Mouse (Mus musculus) myocyte (in vitro differentiated cells): Measurements from ENCODE around the gene Fn1. TPM values are rescaled to one million over a fixed set of nuclear protein-coding genes. Genes with fewer than 3 reads are reported as not detected.

Experiments used
- H3K27me3 ChIP-seq: one replicate; pipeline ENCODE4 v1.6.1; 2011; ENCODE audit not compliant: control insufficient read depth, insufficient read depth, insufficient read length
- H3K36me3 ChIP-seq: one replicate; pipeline ENCODE4 v1.6.1; 2011; ENCODE audit not compliant: control insufficient read depth, insufficient read depth
- H3K4me2 ChIP-seq: one replicate; pipeline ENCODE4 v1.6.1; 2011; ENCODE audit warnings: low read depth, control low read depth
- H3K4me3 ChIP-seq: one replicate; pipeline ENCODE4 v1.5.1; 2011; ENCODE audit warnings: mild to moderate bottlenecking, control low read depth, moderate library complexity
- H3K79me2 ChIP-seq: one replicate; pipeline ENCODE4 v1.6.1; 2011; ENCODE audit not compliant: control insufficient read depth, insufficient read depth
- H3ac ChIP-seq: one replicate; pipeline ENCODE4 v1.6.1; 2011; ENCODE audit not compliant: control insufficient read depth, insufficient read length
- CEBPB ChIP-seq: IDR thresholded peaks from 2 replicates; pipeline ENCODE4 v1.6.1; 2011; ENCODE audit warnings: mild to moderate bottlenecking, moderate library complexity; ENCODE audit not compliant: poor library complexity, insufficient read depth, severe bottlenecking
- E2F4 ChIP-seq: IDR thresholded peaks from one replicate; pipeline ENCODE4 v1.6.1; 2011; ENCODE audit warnings: mild to moderate bottlenecking, control low read depth, moderate library complexity; ENCODE audit not compliant: insufficient read depth
- MAX ChIP-seq: IDR thresholded peaks from one replicate; pipeline ENCODE4 v1.6.1; 2011; ENCODE audit warnings: low read depth, mild to moderate bottlenecking, control low read depth
- MYOD1 ChIP-seq, 3 experiments: IDR thresholded peaks; one replicate each; pipeline ENCODE4 v1.6.1; 2011; ENCODE audit warnings: control low read depth in 2 of 3, low read depth in 2 of 3, mild to moderate bottlenecking in 2 of 3, moderate library complexity in 1 of 3; ENCODE audit not compliant: insufficient read length in 2 of 3, control insufficient read depth in 1 of 3
- MYOG ChIP-seq, 3 experiments: IDR thresholded peaks; one replicate each; pipeline ENCODE4 v1.6.1; 2011; ENCODE audit warnings: control low read depth in 2 of 3, low read depth in 2 of 3, mild to moderate bottlenecking in 2 of 3; ENCODE audit not compliant: insufficient read length in 2 of 3, control insufficient read depth in 1 of 3, insufficient read depth in 1 of 3
- POLR2A ChIP-seq: IDR thresholded peaks from one replicate; pipeline ENCODE4 v1.6.1; 2011; ENCODE audit warnings: low read depth, mild to moderate bottlenecking, control low read depth, moderate library complexity; ENCODE audit not compliant: insufficient read length
- POLR2AphosphoS2 ChIP-seq: IDR thresholded peaks from one replicate; pipeline ENCODE4 v1.6.1; 2011; ENCODE audit warnings: low read depth, control low read depth; ENCODE audit not compliant: insufficient read length
- REST ChIP-seq: IDR thresholded peaks from one replicate; pipeline ENCODE4 v1.6.1; 2011; ENCODE audit warnings: mild to moderate bottlenecking, control low read depth, moderate library complexity; ENCODE audit not compliant: insufficient read depth, insufficient read length
- SRF ChIP-seq: IDR thresholded peaks from one replicate; pipeline ENCODE4 v1.6.1; 2011; ENCODE audit warnings: low read depth; ENCODE audit not compliant: control insufficient read depth, insufficient read length
- TCF12 ChIP-seq: IDR thresholded peaks from one replicate; pipeline ENCODE4 v1.6.1; 2011; ENCODE audit warnings: mild to moderate bottlenecking, control low read depth; ENCODE audit not compliant: poor library complexity, insufficient read depth, severe bottlenecking
- TCF3 ChIP-seq: IDR thresholded peaks from one replicate; pipeline ENCODE4 v1.6.1; 2011; ENCODE audit warnings: low read depth, control low read depth; ENCODE audit not compliant: insufficient read length
- USF1 ChIP-seq: IDR thresholded peaks from one replicate; pipeline ENCODE4 v1.6.1; 2011; ENCODE audit warnings: low read depth, mild to moderate bottlenecking, control low read depth, moderate library complexity
- polyA plus RNA-seq: library from polyadenylated mRNA; unstranded; fragments of >200 nt; fragmentation: generic; extraction: Trizol; gene quantifications from one replicate; pipeline ENCODE4 v1.2.1, GENCODE M21; 2012; ENCODE audit warnings: missing spikeins

Fn1 gene
- polyA plus RNA-seq, 1 experiment = 1,265 TPM

GRCm38 (mm10) chr1:71672346-71672745 is 19.3 kb upstream of the Fn1 start:
- no peak overlapping the region for H3ac ChIP-seq
- H3K79me2 ChIP-seq = no peaks in the 10 kb centered on the region
- no peaks in the 10 kb centered on the region for H3K36me3 ChIP-seq
- TF ChIP-seq MYOD1 (IDR thresholded peaks at IDR 0.05; ENCODE audit: control insufficient read depth in 1 of 3, insufficient read length in 2 of 3, low read depth in 2 of 3) (no peak), E2F4 (no peak)
- H3K4me2 ChIP-seq = no peak overlapping the region
- no peak overlapping the region for H3K4me3 ChIP-seq
- no peaks in the 10 kb centered on the region for H3K27me3 ChIP-seq

- TF ChIP-seq SRF = no peak
- TF ChIP-seq TCF12 = no peak
- TF ChIP-seq E2F4 = no peak
- no peak for TF ChIP-seq POLR2A
- TF ChIP-seq TCF3 = no peak
- TF ChIP-seq CEBPB = no peak
- TF ChIP-seq MAX = no peak
- TF ChIP-seq REST = no peak
- TF ChIP-seq MYOD1 (IDR thresholded peaks at IDR 0.05; ENCODE audit: control insufficient read depth in 1 of 3, insufficient read length in 2 of 3, low read depth in 2 of 3) = no peak
- TF ChIP-seq MYOG (IDR thresholded peaks at IDR 0.05; ENCODE audit: control insufficient read depth in 1 of 3, insufficient read depth in 1 of 3, insufficient read length in 2 of 3, low read depth in 2 of 3) = no peak
- no peak for TF ChIP-seq POLR2AphosphoS2
- no peak for TF ChIP-seq USF1
- Histone ChIP-seq H3K4me2 (no peak overlapping the region), H3K79me2 (no peaks in the 10 kb centered on the region), H3K36me3 (no peaks in the 10 kb centered on the region), H3K27me3 (no peaks in the 10 kb centered on the region), H3ac (no peak overlapping the region), H3K4me3 (no peak overlapping the region)
Observed at GRCm38 (mm10) chr1:71663242-71663641, 10.2 kb upstream of the Fn1 start.

- H3K36me3 ChIP-seq = no peaks in the 10 kb centered on the region
- H3K27me3 ChIP-seq = no peaks in the 10 kb centered on the region
- TF ChIP-seq SRF = no peak
- no peak for TF ChIP-seq REST
- TF ChIP-seq USF1 = no peak
- TF ChIP-seq CEBPB = no peak
- no peak for TF ChIP-seq POLR2AphosphoS2
- TF ChIP-seq MYOD1 (IDR thresholded peaks at IDR 0.05; ENCODE audit: control insufficient read depth in 1 of 3, insufficient read length in 2 of 3, low read depth in 2 of 3) = no peak
- TF ChIP-seq TCF3 = no peak
- TF ChIP-seq TCF12 = no peak
- no peak for TF ChIP-seq MAX
- TF ChIP-seq POLR2A = no peak
- no peak for TF ChIP-seq MYOG (IDR thresholded peaks at IDR 0.05; ENCODE audit: control insufficient read depth in 1 of 3, insufficient read depth in 1 of 3, insufficient read length in 2 of 3, low read depth in 2 of 3)
- TF ChIP-seq E2F4 = no peak
- no peak overlapping the region for H3ac ChIP-seq
- H3K79me2 ChIP-seq = no peaks in the 10 kb centered on the region
- no peak overlapping the region for H3K4me3 ChIP-seq
- no peak overlapping the region for H3K4me2 ChIP-seq
Observed at GRCm38 (mm10) chr1:71658632-71659031, 5.6 kb upstream of the Fn1 start.

- no peak overlapping the region for H3K4me2 ChIP-seq
- no peak overlapping the region for H3K4me3 ChIP-seq
- no peak for TF ChIP-seq MYOD1 (IDR thresholded peaks at IDR 0.05; ENCODE audit: control insufficient read depth in 1 of 3, insufficient read length in 2 of 3, low read depth in 2 of 3)
- TF ChIP-seq USF1 = no peak
- H3K27me3 ChIP-seq = no peaks in the 10 kb centered on the region
- H3ac ChIP-seq = no peak overlapping the region
- H3K36me3 ChIP-seq = peaks cover 1% of the 10 kb centered on the region
- H3K79me2 ChIP-seq = peaks cover 16% of the 10 kb centered on the region
Observed at GRCm38 (mm10) chr1:71656309-71656708, 3.3 kb upstream of the Fn1 start.

GRCm38 (mm10) chr1:71654221-71654620 is 1.2 kb upstream of the Fn1 start:
- TF ChIP-seq REST (no peak), SRF (no peak), MAX (no peak), E2F4 (no peak), CEBPB (no peak), POLR2A (no peak)
- peak overlapping the region; percentile 47 for H3ac ChIP-seq
- H3K27me3 ChIP-seq = no peaks in the 10 kb centered on the region
- peaks cover 22% of the 10 kb centered on the region for H3K36me3 ChIP-seq
- peak overlapping the region; percentile 95 for H3K4me3 ChIP-seq
- H3K4me2 ChIP-seq = peak overlapping the region; percentile 97
- H3K79me2 ChIP-seq = peaks cover 37% of the 10 kb centered on the region
